ENCODE assay signal across 8 mouse cellular contexts in the genomic region with DNA sequence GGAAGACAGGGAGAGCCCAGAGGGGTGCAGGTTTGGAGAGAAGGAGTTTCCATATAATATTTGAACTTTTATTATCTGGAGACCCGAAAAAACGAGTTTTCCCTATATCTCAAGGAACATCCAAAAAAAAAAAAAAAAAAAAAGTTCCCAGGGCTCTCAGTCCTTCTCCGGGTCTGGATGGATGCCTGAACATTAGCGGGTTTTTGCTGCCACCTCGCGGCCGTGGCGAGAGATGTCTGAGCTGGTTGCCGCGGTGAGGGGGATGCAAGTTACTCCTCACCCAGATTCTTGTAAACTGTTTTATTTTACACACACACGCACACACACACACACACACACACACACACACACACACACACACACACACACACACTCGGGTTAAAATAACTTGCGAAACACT. TPM values are rescaled to one million over a fixed set of nuclear protein-coding genes. Genes with fewer than 3 reads are reported as not detected.
A peak's percentile ranks its signal among the peaks of the same experiment; 100 is the strongest.
DNase-seq lines count a peak whose midpoint lies in the region.

No protein-coding gene starts in this region.

- intact Hi-C loops in left cerebral cortex, postnatal 36 days (cut with DNase I): loop anchor here (1.0 to 5.0 kb wide), 3 partner anchors 445 to 796 kb away; no protein-coding TSS in a partner anchor

- DNase-seq in spleen, adult 18-20 months: peak; percentile 28 to 65
- no peak for DNase-seq in spleen, adult 12 weeks (ENCODE audit: low spot score)
- peak; percentile 65 for DNase-seq in cerebellum, adult 11-12 months
- peak; percentile 78 for DNase-seq in forelimb bud, embryonic 11.5 days (ENCODE audit: low read depth, low spot score)
- DNase-seq in kidney, adult 18-20 months: peak; percentile 75
- peak; percentile 70 to 73 for DNase-seq in left cerebral cortex, postnatal 36 days (ENCODE audit: low spot score in 2 of 2)
- peak; percentile 66 for DNase-seq in ovary, postnatal 10 days (ENCODE audit: low spot score)
- DNase-seq in thymus, postnatal 36 days: peak; percentile 50 to 58

RNA-seq across cellular contexts. Expression of gene Six3, which starts 20.2 kb away (rescaled TPM):
- 1 to 10 TPM; 2.1 to 6.1 TPM for total RNA-seq in left cerebral cortex, postnatal 36 days (2021)

RNA-seq across cellular contexts. Expression of gene Six2, which starts 54.5 kb away (rescaled TPM):
- under 1 TPM; 0.49 to 0.72 TPM for total RNA-seq in left cerebral cortex, postnatal 36 days (2021)
